In the genomic region with DNA sequence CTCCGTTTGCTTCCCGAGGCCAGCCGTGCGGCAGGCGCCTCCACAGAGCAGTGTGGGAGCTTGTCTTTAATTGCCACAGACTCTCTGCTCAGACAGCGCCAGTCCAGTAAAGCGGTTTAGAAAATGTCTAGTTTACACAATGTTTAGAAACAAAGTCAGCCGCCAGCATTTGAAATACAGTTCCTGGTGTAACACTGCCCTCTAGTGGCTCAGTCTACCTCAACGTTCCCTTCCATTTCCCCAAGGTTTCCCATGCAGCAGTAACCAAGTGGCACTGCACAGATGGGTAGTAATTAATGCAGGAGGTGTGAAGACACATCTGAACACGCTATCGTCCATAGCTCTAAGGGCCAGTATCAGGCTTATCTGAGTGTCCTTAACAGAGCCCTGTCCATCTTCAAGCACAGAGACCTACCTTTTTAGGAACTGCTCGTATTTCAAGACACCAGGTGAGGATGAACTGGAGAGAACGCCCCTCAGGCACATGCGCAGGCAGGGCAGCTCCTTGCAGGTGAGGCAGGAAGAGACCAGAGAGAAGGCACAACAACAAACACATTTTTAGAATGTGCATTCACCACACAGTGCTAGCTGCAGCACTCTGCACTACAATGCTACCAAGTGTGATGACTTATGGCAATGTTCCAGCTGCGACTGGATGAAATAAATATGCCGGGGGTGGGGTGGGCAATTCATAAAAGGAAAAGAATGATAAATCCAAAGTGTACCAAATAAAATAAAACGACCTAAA, we compare ENCODE assay signal across 8 mouse cellular contexts. TPM values are rescaled to one million over a fixed set of nuclear protein-coding genes. Genes with fewer than 3 reads are reported as not detected.
DNase-seq lines count a peak whose midpoint lies in the region; ATAC-seq lines count a peak whose summit lies in the region.

No protein-coding gene starts in this region.

- peak; percentile 30 to 73 for DNase-seq in heart, adult 18-20 months
- DNase-seq in WW6 (ENCODE audit: low read depth, low spot score), result peak; percentile 29
- DNase-seq in embryo, embryonic 10 days (ENCODE audit: low spot score), result peak; percentile 76
- DNase-seq in heart, postnatal 36 days, result peak; percentile 38 to 52
- DNase-seq in layer of hippocampus, adult 8-10 months (ENCODE audit: low spot score in 2 of 2), result peak; percentile 67 to 82
- DNase-seq in lung, postnatal 25 days (ENCODE audit: low spot score), result peak; percentile 46
- peak; percentile 90 for DNase-seq in right cerebral cortex, adult 2 months (ENCODE audit: low spot score in 2 of 2)

- no peak overlapping the region for H3K9ac ChIP-seq in heart, embryonic 11.5 days (ENCODE audit: low read depth, low read length)

- H3K4me3 ChIP-seq in heart, embryonic 11.5 days (ENCODE audit: low read depth, low read length), result no peak overlapping the region

- H3K36me3 ChIP-seq in heart, embryonic 11.5 days (ENCODE audit: control insufficient read depth, insufficient read depth, low read length), result peaks cover 30% of the 10 kb centered on the region

- no peak overlapping the region for H3K4me2 ChIP-seq in heart, embryonic 11.5 days

- peaks cover 9% of the 10 kb centered on the region; the same call in 1 of the 2 replicates for H3K4me1 ChIP-seq in heart, embryonic 11.5 days (ENCODE audit: control insufficient read depth, insufficient read depth, low read length)

- H3K9me3 ChIP-seq in heart, embryonic 11.5 days (replicated peaks; ENCODE audit: control insufficient read depth, low read length), result no peaks in the 10 kb centered on the region

- no peak for ATAC-seq in heart, embryonic 11.5 days (replicated peaks; ENCODE audit: insufficient number of reproducible peaks, low FRiP score, low TSS enrichment)

- H3K27ac ChIP-seq in heart, embryonic 11.5 days (ENCODE audit: low read depth, low read length), result no peak overlapping the region

- 70% methylated on average over 17 of the region's 17 CpGs for WGBS in heart, embryonic 11.5 days (ENCODE audit: insufficient replicate concordance)

- H3K27me3 ChIP-seq in heart, embryonic 11.5 days (ENCODE audit: control insufficient read depth, insufficient read depth, low read length), result no peaks in the 10 kb centered on the region

- intact Hi-C loops in heart, postnatal 36 days (cut with DNase I), result no loop called here

RNA-seq across cellular contexts. Expression of a gene that starts 12.2 kb away (rescaled TPM):
- total RNA-seq in heart, adult 18-20 months (2021), result 10 to 100 TPM; 16.3 to 19.7 TPM
- polyA plus RNA-seq in heart, embryonic 11.5 days (2014; fragmentation: Nextera tagmentation; extraction: Ambion mirVana), result 20.9 and 31.4 TPM in 2 replicates
- 10 to 100 TPM; 13.4 to 15.6 TPM for total RNA-seq in heart, postnatal 36 days (2021)
- total RNA-seq in layer of hippocampus, adult 8-10 months (2022), result 10 to 100 TPM; 20.8 to 29.1 (median 23.7) TPM

RNA-seq across cellular contexts. Expression of a gene that starts 12.3 kb away (rescaled TPM):
- 10 to 100 TPM; 11.4 to 11.6 TPM for total RNA-seq in heart, adult 18-20 months (2021)
- polyA plus RNA-seq in heart, embryonic 11.5 days (2014; fragmentation: Nextera tagmentation; extraction: Ambion mirVana), result 22.3 and 24.9 TPM in 2 replicates
- 10 to 100 TPM; 12.8 to 13.9 TPM for total RNA-seq in heart, postnatal 36 days (2021)
- 10 to 100 TPM; 15.7 to 20.0 (median 17.5) TPM for total RNA-seq in layer of hippocampus, adult 8-10 months (2022)

RNA-seq across cellular contexts. Expression of a gene that starts 27.5 kb away (rescaled TPM):
- not detected for total RNA-seq in heart, adult 18-20 months (2021)
- polyA plus RNA-seq in heart, embryonic 11.5 days (2014; fragmentation: Nextera tagmentation; extraction: Ambion mirVana), result 0.39 and 0.58 TPM in 2 replicates
- total RNA-seq in heart, postnatal 36 days (2021), result not detected
- 10 to 100 TPM; 14.5 to 21.3 (median 17.4) TPM for total RNA-seq in layer of hippocampus, adult 8-10 months (2022)

Comparison
In these comparisons a context has a peak if more than half of its experiments do, and no peak if none do; other contexts are left out.
1. DNase-seq: peak in every context shown above with its lines; median percentile 90 in right cerebral cortex, adult 2 months; 76 in embryo, embryonic 10 days; 74 in layer of hippocampus, adult 8-10 months; 52 in heart, adult 18-20 months; 46 in lung, postnatal 25 days; 45 in heart, postnatal 36 days; 29 in WW6.
2. RNA of a gene that starts 27.5 kb away (total RNA-seq): 14.5 to 21.3 TPM in layer of hippocampus, adult 8-10 months; not detected in heart, adult 18-20 months and not detected in heart, postnatal 36 days; every median in the first group is over 10 times any median in the second.